Mouse (Mus musculus): ENCODE measurements around the gene Tlr6.

DNA sequence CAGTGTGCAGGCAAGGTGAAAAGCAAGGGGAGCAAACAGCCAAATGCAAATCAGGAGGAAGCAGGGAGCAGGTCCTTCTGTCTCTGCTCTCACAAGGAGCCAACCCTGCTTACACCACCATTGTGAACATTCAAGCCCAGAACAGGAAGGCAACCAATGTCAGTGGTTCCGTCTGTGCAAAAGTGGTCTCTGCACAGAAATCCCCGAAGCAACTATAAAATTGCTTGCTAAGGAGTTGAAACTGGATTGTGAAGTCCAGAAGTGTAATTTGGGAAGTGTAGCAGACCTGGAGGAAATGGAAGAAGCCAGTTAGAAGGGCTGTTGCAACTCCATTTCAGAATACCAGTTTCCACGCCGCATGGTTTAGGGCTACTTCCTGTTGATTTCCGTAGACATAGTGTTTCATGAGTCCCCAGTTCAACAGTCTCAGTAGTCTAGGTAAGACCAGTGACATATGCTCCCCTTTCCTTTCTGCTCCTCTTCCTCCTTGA, 37.0 kb downstream of the Tlr6 start:
- TF ChIP-seq CTCF (conservative IDR thresholded peaks at IDR 0.05; ENCODE audit: insufficient read depth, insufficient read length, low read depth, low read length) = no peak
- no peak for TF ChIP-seq POLR2A (IDR thresholded peaks at IDR 0.05; ENCODE audit: low read depth, low read length)

All from kidney, adult 2 months (tissue).